Mouse (Mus musculus) embryonic facial prominence, embryonic 11.5 days (tissue): ENCODE measurements around the gene Gns. TPM values are rescaled to one million over a fixed set of nuclear protein-coding genes. Genes with fewer than 3 reads are reported as not detected.

Experiments
- ATAC-seq: fragments of 200-750 bp; cut with Nextera tagmentation; replicated peaks from 2 replicates; pipeline ENCODE4 v1.8.0; 2017; ENCODE audit warnings: low read depth; ENCODE audit not compliant: insufficient number of reproducible peaks, low FRiP score, low TSS enrichment
- DNase-seq: peaks from one replicate; pipeline ENCODE4 v3.0.0-alpha.2; 2015; ENCODE audit warnings: low spot score
- H3K27ac ChIP-seq: fragments of 300-500 bp; sonication (generic); replicated peaks from 2 replicates; pipeline ENCODE4 v1.5.1; 2014; ENCODE audit warnings: mild to moderate bottlenecking, low read depth, low read length, control low read depth
- H3K27me3 ChIP-seq: fragments of 300-500 bp; sonication (generic); 2 replicates; pipeline ENCODE4 v1.6.1; 2014; ENCODE audit warnings: mild to moderate bottlenecking, low read length, moderate library complexity, mixed read lengths; ENCODE audit not compliant: control insufficient read depth, insufficient read depth
- H3K36me3 ChIP-seq: fragments of 300-500 bp; sonication (generic); replicated peaks from 2 replicates; pipeline ENCODE4 v1.6.1; 2014; ENCODE audit warnings: low read depth, mild to moderate bottlenecking, low read length, moderate library complexity, mixed read lengths; ENCODE audit not compliant: control insufficient read depth, insufficient read depth
- H3K4me1 ChIP-seq: fragments of 300-500 bp; sonication (generic); 2 replicates; pipeline ENCODE4 v1.6.1; 2014; ENCODE audit warnings: low read length, mixed read lengths; ENCODE audit not compliant: control insufficient read depth, insufficient read depth
- H3K4me2 ChIP-seq: fragments of 300-500 bp; sonication (generic); 2 replicates; pipeline ENCODE4 v1.6.1; 2014; ENCODE audit warnings: low read depth, mild to moderate bottlenecking, control low read depth, low read length, moderate library complexity
- H3K4me3 ChIP-seq: fragments of 300-500 bp; sonication (generic); 2 replicates; pipeline ENCODE4 v1.5.1; 2014; ENCODE audit warnings: low read depth, low read length, control low read depth
- H3K9ac ChIP-seq: fragments of 300-500 bp; sonication (generic); replicated peaks from 2 replicates; pipeline ENCODE4 v1.6.1; 2014; ENCODE audit warnings: mild to moderate bottlenecking, control low read depth, low read length
- H3K9me3 ChIP-seq: fragments of 300-500 bp; sonication (generic); replicated peaks from 2 replicates; pipeline ENCODE4 v1.6.1; 2016; ENCODE audit warnings: mild to moderate bottlenecking, low read length, inconsistent platforms, mixed read lengths; ENCODE audit not compliant: control insufficient read depth
- WGBS: fragments of 180-500 bp; shearing (Covaris S2); extraction: QIAGEN DNeasy Blood & Tissue Kit; methylation state at CpG from one replicate; pipeline ENCODE4 v1.1.7; 2014; 5-methylcytosine and 5-hydroxymethylcytosine counted together
- polyA plus RNA-seq: library from polyadenylated mRNA; unstranded; fragments of >200 nt; fragmentation: Nextera tagmentation; extraction: Ambion mirVana; gene quantifications from 2 replicates; pipeline ENCODE4 v1.2.1, GENCODE M21; 2014

The Gns gene
- polyA plus RNA-seq, 1 experiment from 2014 or later, result 45.3 TPM

GRCm38 (mm10) chr10:121395542-121396176, 30.8 kb downstream of the Gns start:
- Histone ChIP-seq H3K9ac (no peak overlapping the region), H3K9me3 (no peaks in the 10 kb centered on the region), H3K4me3 (no peak overlapping the region), H3K4me1 (no peaks in the 10 kb centered on the region), H3K27me3 (no peaks in the 10 kb centered on the region), H3K4me2 (no peak overlapping the region), H3K36me3 (peaks cover 6% of the 10 kb centered on the region), H3K27ac (no peak overlapping the region)
- WGBS, result 87% methylated on average over 20 of the region's 20 CpGs
- DNase-seq (no peak), ATAC-seq (no peak)

DNA sequence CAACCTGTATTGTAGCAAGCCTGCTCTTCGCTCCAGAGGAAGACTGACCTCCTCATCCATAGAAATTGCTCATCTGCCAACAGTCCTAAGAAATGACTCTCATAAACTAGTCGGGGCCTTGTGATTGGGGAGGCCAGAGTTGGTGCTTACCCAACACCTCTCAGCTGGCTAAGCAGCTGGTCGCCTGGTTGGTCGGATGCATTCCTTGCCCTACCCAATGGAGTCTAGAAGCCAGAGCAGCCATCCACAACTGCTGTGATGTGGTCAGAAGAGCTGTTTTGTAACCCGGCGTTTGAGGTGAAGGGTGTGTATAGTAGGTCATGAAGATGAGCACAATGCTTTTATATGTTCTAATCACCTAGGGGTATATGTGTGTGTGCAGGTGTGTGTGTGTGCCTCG, 33.7 kb downstream of the Gns start:
- H3K27me3 ChIP-seq, result no peaks in the 10 kb centered on the region
- H3K4me3 ChIP-seq, result no peak overlapping the region
- 90% methylated on average over 7 of the region's 7 CpGs for WGBS
- H3K4me2 ChIP-seq, result no peak overlapping the region
- H3K9me3 ChIP-seq, result no peaks in the 10 kb centered on the region
- ATAC-seq, result no peak; the same call in 1 of the 2 replicates
- DNase-seq, result no peak
- no peaks in the 10 kb centered on the region for H3K4me1 ChIP-seq
- no peak overlapping the region for H3K9ac ChIP-seq
- no peak overlapping the region for H3K27ac ChIP-seq
- no peaks in the 10 kb centered on the region; the same call in none of the 2 replicates for H3K36me3 ChIP-seq

DNA sequence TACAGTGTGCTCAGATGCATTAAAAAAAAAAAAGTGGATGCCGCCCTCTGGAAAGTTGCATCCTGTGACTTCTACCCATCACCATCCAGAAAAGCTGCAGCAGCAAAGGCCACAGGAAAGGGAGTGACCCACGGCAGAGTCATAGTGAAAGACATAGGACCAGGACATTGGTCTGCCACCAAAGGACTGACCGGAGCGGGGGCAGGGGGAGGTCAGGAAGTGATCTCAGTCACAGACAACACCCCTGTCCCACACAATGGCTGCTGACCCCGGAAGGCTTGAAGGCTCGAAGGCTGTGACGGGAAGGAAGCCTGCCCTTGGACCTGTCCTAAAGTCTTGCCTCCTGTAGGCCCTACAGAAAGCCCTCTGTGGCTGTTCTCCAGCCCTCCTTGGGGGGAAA, 36.1 kb downstream of the Gns start:
- no peak for DNase-seq
- Histone ChIP-seq H3K27ac (no peak overlapping the region), H3K27me3 (no peaks in the 10 kb centered on the region), H3K4me3 (no peak overlapping the region), H3K9ac (no peak overlapping the region), H3K36me3 (no peaks in the 10 kb centered on the region; the same call in 1 of the 2 replicates), H3K4me2 (no peak overlapping the region), H3K9me3 (no peaks in the 10 kb centered on the region), H3K4me1 (no peaks in the 10 kb centered on the region)
- WGBS, result 80% methylated on average over 7 of the region's 7 CpGs
- no peak for ATAC-seq

GRCm38 (mm10) chr10:121403104-121403503, 38.2 kb downstream of the Gns start:
- Histone ChIP-seq H3K4me3 (no peak overlapping the region), H3K36me3 (no peaks in the 10 kb centered on the region), H3K4me1 (no peaks in the 10 kb centered on the region), H3K27ac (no peak overlapping the region), H3K27me3 (no peaks in the 10 kb centered on the region), H3K9me3 (no peaks in the 10 kb centered on the region), H3K4me2 (no peak overlapping the region), H3K9ac (no peak overlapping the region)
- WGBS, result 66% methylated on average over 9 of the region's 9 CpGs
- DNase-seq (no peak), ATAC-seq (no peak)

DNA sequence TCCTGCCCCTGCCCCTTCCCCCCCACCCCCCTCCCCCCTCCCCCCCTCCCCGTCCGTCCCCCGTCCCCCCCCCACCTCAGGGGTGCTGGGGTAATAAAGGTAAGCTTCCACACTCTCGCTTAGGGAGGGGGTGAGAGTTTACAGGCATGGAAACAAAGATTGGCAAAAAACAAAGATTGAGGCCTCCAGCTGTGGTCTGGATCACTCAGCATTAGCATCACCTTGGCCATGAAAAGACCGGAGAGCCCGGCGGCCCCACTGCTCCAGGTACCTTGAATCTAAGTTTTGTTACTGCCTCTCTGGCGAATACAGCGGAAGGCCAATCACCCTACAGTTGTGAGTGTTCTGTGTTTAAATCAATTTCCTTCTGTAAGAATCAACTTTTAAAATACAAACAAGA, 39.1 kb downstream of the Gns start:
- WGBS, result 61% methylated on average over 6 of the region's 9 CpGs
- ATAC-seq, result no peak

GRCm38 (mm10) chr10:121409717-121410116, 44.8 kb downstream of the Gns start:
- DNase-seq (peak; percentile 64), ATAC-seq (no peak)
- Histone ChIP-seq H3K9ac (no peak overlapping the region), H3K4me1 (no peaks in the 10 kb centered on the region), H3K27me3 (no peaks in the 10 kb centered on the region), H3K9me3 (no peaks in the 10 kb centered on the region), H3K36me3 (peaks cover 3% of the 10 kb centered on the region), H3K4me2 (no peak overlapping the region), H3K27ac (no peak overlapping the region), H3K4me3 (no peak overlapping the region)
- 71% methylated on average over 7 of the region's 7 CpGs for WGBS

More for the DNA sequence above, 39.1 kb downstream of the Gns start:
- Histone ChIP-seq H3K4me2 (no peak overlapping the region), H3K9ac (no peak overlapping the region), H3K27ac (no peak overlapping the region), H3K9me3 (no peaks in the 10 kb centered on the region), H3K4me1 (no peaks in the 10 kb centered on the region), H3K27me3 (no peaks in the 10 kb centered on the region), H3K4me3 (no peak overlapping the region), H3K36me3 (no peaks in the 10 kb centered on the region)
- no peak for DNase-seq

DNA sequence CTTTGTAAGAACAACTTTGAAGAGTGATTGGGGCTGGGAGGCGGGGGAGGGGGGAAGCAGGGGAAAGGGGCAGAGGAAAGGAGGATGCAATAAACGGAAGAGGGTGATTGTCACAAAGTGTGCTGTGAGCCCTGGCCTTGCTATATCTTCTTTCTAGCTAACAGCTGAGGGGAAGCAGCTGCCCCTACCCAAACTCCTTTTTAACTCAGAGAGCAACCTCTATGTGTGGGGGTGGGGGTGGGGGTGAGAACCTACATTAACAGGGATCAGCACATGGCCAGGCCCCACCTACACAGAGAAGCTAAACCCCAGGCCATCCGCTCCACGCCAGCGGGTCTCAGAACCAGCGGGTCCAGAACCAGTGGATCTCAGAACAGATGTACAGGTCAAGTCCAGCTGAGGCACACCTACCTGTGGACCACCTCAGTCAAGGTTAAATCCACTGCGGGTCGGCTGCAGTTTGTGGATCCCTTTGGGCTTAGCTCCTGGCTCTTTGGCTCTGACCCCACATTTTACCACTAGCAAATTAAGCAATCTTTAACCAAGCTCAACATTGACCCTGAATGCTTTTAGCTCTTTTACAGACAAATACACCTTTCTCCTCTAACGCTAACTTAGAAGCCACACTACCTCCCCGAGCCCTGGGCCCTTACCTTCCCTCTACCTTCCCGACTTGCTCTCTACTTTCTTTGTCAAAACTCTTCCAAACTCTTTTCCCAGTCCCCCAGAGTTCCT, 47.0 kb downstream of the Gns start:
- no peak for DNase-seq
- Histone ChIP-seq H3K4me1 (no peaks in the 10 kb centered on the region), H3K9ac (no peak overlapping the region), H3K27me3 (no peaks in the 10 kb centered on the region), H3K4me2 (no peak overlapping the region), H3K4me3 (no peak overlapping the region), H3K9me3 (no peaks in the 10 kb centered on the region), H3K27ac (no peak overlapping the region), H3K36me3 (peaks cover 3% of the 10 kb centered on the region)
- ATAC-seq, result 0 out of 2 replicates have a peak, but pooled peaks have one; percentile 11
- WGBS, result 85% methylated on average over 11 of the region's 11 CpGs

- ATAC-seq (no peak), DNase-seq (no peak)
- H3K9ac ChIP-seq, result no peak overlapping the region
- H3K4me2 ChIP-seq, result no peak overlapping the region
- H3K27ac ChIP-seq, result no peak overlapping the region
- H3K27me3 ChIP-seq, result no peaks in the 10 kb centered on the region
- no peaks in the 10 kb centered on the region for H3K4me1 ChIP-seq
- H3K36me3 ChIP-seq, result peaks cover 3% of the 10 kb centered on the region
- no peaks in the 10 kb centered on the region for H3K9me3 ChIP-seq
- no peak overlapping the region for H3K4me3 ChIP-seq
- WGBS, result 91% methylated on average over 17 of the region's 17 CpGs
These were observed 47.9 kb downstream of the Gns start for GRCm38 (mm10) chr10:121412824-121413223.
